Mouse (Mus musculus) thymus, postnatal 36 days (tissue): ENCODE results near the gene Vsig2.

ENCODE experiments used
- DNase-seq, 2 experiments: peaks; one replicate each; pipeline ENCODE4 v3.0.0; 2022; ENCODE audit warnings: mixed read lengths in 2 of 2

Gene Vsig2

GRCm38 (mm10) chr9:37567454-37567853 lies 28.4 kb downstream of the Vsig2 start:
- DNase-seq = no peak

- DNase-seq = no peak
Observed at GRCm38 (mm10) chr9:37567892-37568604, 29.0 kb downstream of the Vsig2 start.

- no peak for DNase-seq
Observed at GRCm38 (mm10) chr9:37568605-37569214, 29.7 kb downstream of the Vsig2 start.

- no peak for DNase-seq
Observed at GRCm38 (mm10) chr9:37569231-37569835, 30.3 kb downstream of the Vsig2 start.

- DNase-seq = no peak
Observed at GRCm38 (mm10) chr9:37572204-37572876, 33.3 kb downstream of the Vsig2 start.

- DNase-seq = peak; percentile 10 to 19
Observed at GRCm38 (mm10) chr9:37576436-37576930, 37.4 kb downstream of the Vsig2 start.

GRCm38 (mm10) chr9:37583594-37583993 lies 44.5 kb downstream of the Vsig2 start:
- no peak for DNase-seq

- DNase-seq = no peak
Observed at GRCm38 (mm10) chr9:37586718-37587117, 47.7 kb downstream of the Vsig2 start.

GRCm38 (mm10) chr9:37590381-37590780 lies 51.3 kb downstream of the Vsig2 start:
- no peak for DNase-seq

GRCm38 (mm10) chr9:37592025-37592424 lies 53.0 kb downstream of the Vsig2 start:
- DNase-seq = no peak

GRCm38 (mm10) chr9:37592633-37593032 lies 53.6 kb downstream of the Vsig2 start:
- no peak for DNase-seq

- DNase-seq = no peak
Observed at GRCm38 (mm10) chr9:37593690-37594089, 54.6 kb downstream of the Vsig2 start.
